Comparison of ENCODE assay signal across 20 mouse cellular contexts in genomic region chr3:131322081-131322815, GRCm38 (mm10). TPM values are rescaled to one million over a fixed set of nuclear protein-coding genes. Genes with fewer than 3 reads are reported as not detected.
DNase-seq lines count a peak whose midpoint lies in the region; ATAC-seq and TF ChIP-seq lines count a peak whose summit lies in the region.
"Had no signal": no experiment of that assay in that cellular context is flagged by ENCODE, and none has a peak within 500 bp of the region (broad histone marks: within the 10 kb centered on the region; RNA-seq: fewer than 3 reads in every experiment).

No protein-coding gene starts in this region.

- H3K4me3 ChIP-seq in midbrain, embryonic 11.5 days (ENCODE audit: low read depth, low read length): no peak overlapping the region
- no peak overlapping the region for H3K4me3 ChIP-seq in midbrain, embryonic 14.5 days (replicated peaks; ENCODE audit: low read depth, low read length)
- peak overlapping the region; percentile 49; the same call in 1 of the 2 replicates for H3K4me3 ChIP-seq in E14TG2a.4 (replicated peaks; ENCODE audit: low read length)
- H3K4me3 ChIP-seq in brown adipose tissue, adult 24 weeks (ENCODE audit: insufficient read depth, low read depth, low read length): no peak overlapping the region
- H3K4me3 ChIP-seq: embryonic facial prominence, embryonic 13.5 days; forebrain, embryonic 13.5 days; heart, embryonic 12.5 days; hindbrain, embryonic 13.5 days; intestine, embryonic 15.5 days had no signal

- H3K27ac ChIP-seq in midbrain, embryonic 11.5 days (ENCODE audit: low read depth, low read length): no peak overlapping the region
- no peak overlapping the region for H3K27ac ChIP-seq in midbrain, embryonic 14.5 days (replicated peaks; ENCODE audit: low read depth, low read length)
- H3K27ac ChIP-seq in brown adipose tissue, adult 24 weeks (replicated peaks; ENCODE audit: low read depth, low read length): 0 out of 2 replicates have a peak overlapping the region, but pooled peaks have one; percentile 28
- H3K27ac ChIP-seq: embryonic facial prominence, embryonic 13.5 days; forebrain, embryonic 13.5 days; hindbrain, embryonic 13.5 days; intestine, embryonic 15.5 days had no signal

- TF ChIP-seq CTCF in E14TG2a.4 (conservative IDR thresholded peaks at IDR 0.05; ENCODE audit: low read length): no peak

- H3K4me1 ChIP-seq in midbrain, embryonic 11.5 days (ENCODE audit: control insufficient read depth, insufficient read depth, low read length): no peaks in the 10 kb centered on the region
- H3K4me1 ChIP-seq in midbrain, embryonic 14.5 days (ENCODE audit: control insufficient read depth, insufficient read depth, low read length): no peaks in the 10 kb centered on the region
- peaks cover 36% of the 10 kb centered on the region for H3K4me1 ChIP-seq in E14TG2a.4 (replicated peaks; ENCODE audit: low read depth, low read length)
- peaks cover 2% of the 10 kb centered on the region; the same call in 1 of the 2 replicates for H3K4me1 ChIP-seq in brown adipose tissue, adult 24 weeks (ENCODE audit: control insufficient read depth, insufficient read depth, insufficient read length, low read length)
- H3K4me1 ChIP-seq: forebrain, embryonic 13.5 days; intestine, embryonic 15.5 days had no signal

- H3K4me2 ChIP-seq in midbrain, embryonic 11.5 days: no peak overlapping the region
- H3K4me2 ChIP-seq in midbrain, embryonic 14.5 days (ENCODE audit: low read length): no peak overlapping the region
- H3K4me2 ChIP-seq: embryonic facial prominence, embryonic 13.5 days; forebrain, embryonic 13.5 days; heart, embryonic 12.5 days; hindbrain, embryonic 13.5 days; intestine, embryonic 15.5 days had no signal

- H3K9ac ChIP-seq in midbrain, embryonic 11.5 days (ENCODE audit: low read length): no peak overlapping the region
- no peak overlapping the region for H3K9ac ChIP-seq in midbrain, embryonic 14.5 days (replicated peaks; ENCODE audit: low read length)
- H3K9ac ChIP-seq: embryonic facial prominence, embryonic 13.5 days; forebrain, embryonic 13.5 days; forebrain, postnatal 0 days; heart, embryonic 12.5 days; hindbrain, embryonic 13.5 days; intestine, embryonic 15.5 days had no signal

- no peak for ATAC-seq in midbrain, embryonic 11.5 days (ENCODE audit: low FRiP score)
- ATAC-seq in midbrain, embryonic 14.5 days (ENCODE audit: low FRiP score, low TSS enrichment): no peak
- ATAC-seq in granulocyte monocyte progenitor cell, adult 5-6 weeks (replicated peaks; ENCODE audit: poor library complexity, severe bottlenecking): no peak
- ATAC-seq: forebrain, embryonic 13.5 days; forebrain, postnatal 0 days; intestine, embryonic 15.5 days; Patski had no signal

- peak; percentile 80 for DNase-seq in midbrain, embryonic 11.5 days (ENCODE audit: low spot score, missing footprints)
- no peak for DNase-seq in midbrain, embryonic 14.5 days
- peak; percentile 83 for DNase-seq in ES-CJ7 (ENCODE audit: low read depth, low spot score)
- no peak for DNase-seq in layer of hippocampus, postnatal 25 days (ENCODE audit: extremely low spot score in 1 of 2, low spot score in 1 of 2)
- DNase-seq: adrenal gland, postnatal 10 days; cerebellum, adult 11-12 months; cerebellum, adult 9-10 months; cerebellum, postnatal 25 days; forebrain, postnatal 0 days; gastrocnemius, postnatal 14 days; heart, postnatal 4 days had no signal

- H3K9me3 ChIP-seq in midbrain, embryonic 11.5 days (ENCODE audit: control insufficient read depth, low read length): no peaks in the 10 kb centered on the region
- H3K9me3 ChIP-seq in midbrain, embryonic 14.5 days (ENCODE audit: control insufficient read depth, low read length): no peaks in the 10 kb centered on the region
- no peaks in the 10 kb centered on the region for H3K9me3 ChIP-seq in E14TG2a.4 (ENCODE audit: low read length)
- H3K9me3 ChIP-seq: embryonic facial prominence, embryonic 13.5 days; forebrain, embryonic 13.5 days; heart, embryonic 12.5 days; hindbrain, embryonic 13.5 days; intestine, embryonic 15.5 days had no signal

- no peaks in the 10 kb centered on the region for H3K27me3 ChIP-seq in midbrain, embryonic 11.5 days (ENCODE audit: control insufficient read depth, insufficient read depth, low read length)
- H3K27me3 ChIP-seq in midbrain, embryonic 14.5 days (ENCODE audit: control insufficient read depth, insufficient read depth, low read length): no peaks in the 10 kb centered on the region
- no peaks in the 10 kb centered on the region for H3K27me3 ChIP-seq in E14TG2a.4 (ENCODE audit: insufficient read depth, low read length)
- H3K27me3 ChIP-seq: embryonic facial prominence, embryonic 13.5 days; forebrain, embryonic 13.5 days; heart, embryonic 12.5 days; intestine, embryonic 15.5 days; Patski had no signal

- no peaks in the 10 kb centered on the region for H3K36me3 ChIP-seq in midbrain, embryonic 11.5 days (ENCODE audit: control insufficient read depth, insufficient read depth, low read length)
- H3K36me3 ChIP-seq in midbrain, embryonic 14.5 days (ENCODE audit: control insufficient read depth, insufficient read depth, low read length): no peaks in the 10 kb centered on the region
- H3K36me3 ChIP-seq in E14TG2a.4 (ENCODE audit: insufficient read depth, low read length): no peaks in the 10 kb centered on the region
- H3K36me3 ChIP-seq: embryonic facial prominence, embryonic 13.5 days; heart, embryonic 12.5 days; hindbrain, embryonic 13.5 days; intestine, embryonic 15.5 days had no signal

- 81% methylated on average over 14 of the region's 14 CpGs for WGBS in midbrain, embryonic 11.5 days
- WGBS in midbrain, embryonic 14.5 days: 76% methylated on average over 14 of the region's 14 CpGs

RNA-seq across cellular contexts. Expression of gene Cyp2u1, which starts 19.2 kb away (rescaled TPM):
- polyA plus RNA-seq in midbrain, embryonic 11.5 days (2014; fragmentation: Nextera tagmentation; extraction: Ambion mirVana): 1.1 and 1.9 TPM in 2 replicates
- 6.4 and 6.7 TPM in 2 replicates for polyA plus RNA-seq in midbrain, embryonic 14.5 days (2014; fragmentation: Nextera tagmentation; extraction: Ambion mirVana)
- polyA plus RNA-seq in brown adipose tissue, adult 24 weeks (2012; ENCODE audit: insufficient read depth, insufficient read length, missing spikeins): 28.2 and 36.0 TPM in 2 replicates
- total RNA-seq in granulocyte monocyte progenitor cell, adult 5-6 weeks (2014; fragmentation: Nextera tagmentation): 0.06 TPM in 1 of 2 replicates, not detected in the other
- total RNA-seq in granulocyte monocyte progenitor cell, adult 5-6 weeks (2017): 0.15 and 0.78 TPM in 2 replicates
- total RNA-seq in layer of hippocampus, postnatal 25 days (2021): 10 to 100 TPM; 15.9 to 17.5 TPM

RNA-seq across cellular contexts. Expression of gene Hadh, which starts 50.3 kb away (rescaled TPM):
- 66.5 and 71.6 TPM in 2 replicates for polyA plus RNA-seq in midbrain, embryonic 11.5 days (2014; fragmentation: Nextera tagmentation; extraction: Ambion mirVana)
- 20.8 and 26.5 TPM in 2 replicates for polyA plus RNA-seq in midbrain, embryonic 14.5 days (2014; fragmentation: Nextera tagmentation; extraction: Ambion mirVana)
- polyA plus RNA-seq in brown adipose tissue, adult 24 weeks (2012; ENCODE audit: insufficient read depth, insufficient read length, missing spikeins): 1,641 and 1,655 TPM in 2 replicates
- total RNA-seq in granulocyte monocyte progenitor cell, adult 5-6 weeks (2014; fragmentation: Nextera tagmentation): 57.0 and 60.6 TPM in 2 replicates
- total RNA-seq in granulocyte monocyte progenitor cell, adult 5-6 weeks (2017): 73.5 and 74.7 TPM in 2 replicates
- total RNA-seq in layer of hippocampus, postnatal 25 days (2021): 10 to 100 TPM; 23.1 to 24.6 TPM

Comparison
In these comparisons a context has a peak if more than half of its experiments do, and no peak if none do; other contexts are left out.
1. DNase-seq: peak in midbrain, embryonic 11.5 days (single experiment) and ES-CJ7 (single experiment); none in midbrain, embryonic 14.5 days (single experiment) and layer of hippocampus, postnatal 25 days (0 of 2).
2. RNA of gene Hadh, which starts 50.3 kb away (polyA plus RNA-seq): 1,641 to 1,655 TPM in brown adipose tissue, adult 24 weeks; 66.5 to 71.6 TPM in midbrain, embryonic 11.5 days and 20.8 to 26.5 TPM in midbrain, embryonic 14.5 days; every median in the first group is over 10 times any median in the second.